Mouse (Mus musculus) forebrain, embryonic 16.5 days (tissue): ENCODE measurements around the gene Gm20388. TPM values are rescaled to one million over a fixed set of nuclear protein-coding genes. Genes with fewer than 3 reads are reported as not detected.

Experiments
- ATAC-seq: fragments of 200-750 bp; cut with Nextera tagmentation; 2 replicates; pipeline ENCODE4 v1.8.0; 2017; ENCODE audit warnings: mild to moderate bottlenecking, moderate library complexity
- H3K27ac ChIP-seq: fragments of 300-500 bp; sonication (generic); 2 replicates; pipeline ENCODE4 v1.5.1; 2014; ENCODE audit warnings: low read length, control low read depth
- H3K27me3 ChIP-seq: fragments of 300-500 bp; sonication (generic); replicated peaks from 2 replicates; pipeline ENCODE4 v1.6.1; 2014; ENCODE audit warnings: low read length; ENCODE audit not compliant: control insufficient read depth, insufficient read depth
- H3K36me3 ChIP-seq: fragments of 300-500 bp; sonication (generic); 2 replicates; pipeline ENCODE4 v1.6.1; 2014; ENCODE audit not compliant: control insufficient read depth, insufficient read depth
- H3K4me1 ChIP-seq: fragments of 300-500 bp; sonication (generic); replicated peaks from 2 replicates; pipeline ENCODE4 v1.6.1; 2014; ENCODE audit warnings: low read length; ENCODE audit not compliant: control insufficient read depth, insufficient read depth
- H3K4me2 ChIP-seq: fragments of 300-500 bp; sonication (generic); 2 replicates; pipeline ENCODE4 v1.6.1; 2014; ENCODE audit warnings: mild to moderate bottlenecking, low read length, control low read depth
- H3K4me3 ChIP-seq: fragments of 300-500 bp; sonication (generic); replicated peaks from 2 replicates; pipeline ENCODE4 v1.5.1; 2014; ENCODE audit warnings: mild to moderate bottlenecking, low read length, control low read depth
- H3K9ac ChIP-seq: fragments of 300-500 bp; sonication (generic); replicated peaks from 2 replicates; pipeline ENCODE4 v1.6.1; 2014; ENCODE audit warnings: low read depth, low read length, control low read depth
- H3K9me3 ChIP-seq: fragments of 300-500 bp; sonication (generic); 2 replicates; pipeline ENCODE4 v1.6.1; 2016; ENCODE audit warnings: low read length; ENCODE audit not compliant: control insufficient read depth
- WGBS: fragments of 180-500 bp; shearing (Covaris S2); extraction: QIAGEN DNeasy Blood & Tissue Kit; methylation state at CpG from one replicate; pipeline ENCODE4 v1.1.7; 2014; 5-methylcytosine and 5-hydroxymethylcytosine counted together
- polyA plus RNA-seq: library from polyadenylated mRNA; unstranded; fragments of >200 nt; fragmentation: Nextera tagmentation; extraction: Ambion mirVana; gene quantifications from 2 replicates; pipeline ENCODE4 v1.2.1, GENCODE M21; 2015

The Gm20388 gene
- polyA plus RNA-seq, 1 experiment from 2014 or later = 4.7 TPM

DNA sequence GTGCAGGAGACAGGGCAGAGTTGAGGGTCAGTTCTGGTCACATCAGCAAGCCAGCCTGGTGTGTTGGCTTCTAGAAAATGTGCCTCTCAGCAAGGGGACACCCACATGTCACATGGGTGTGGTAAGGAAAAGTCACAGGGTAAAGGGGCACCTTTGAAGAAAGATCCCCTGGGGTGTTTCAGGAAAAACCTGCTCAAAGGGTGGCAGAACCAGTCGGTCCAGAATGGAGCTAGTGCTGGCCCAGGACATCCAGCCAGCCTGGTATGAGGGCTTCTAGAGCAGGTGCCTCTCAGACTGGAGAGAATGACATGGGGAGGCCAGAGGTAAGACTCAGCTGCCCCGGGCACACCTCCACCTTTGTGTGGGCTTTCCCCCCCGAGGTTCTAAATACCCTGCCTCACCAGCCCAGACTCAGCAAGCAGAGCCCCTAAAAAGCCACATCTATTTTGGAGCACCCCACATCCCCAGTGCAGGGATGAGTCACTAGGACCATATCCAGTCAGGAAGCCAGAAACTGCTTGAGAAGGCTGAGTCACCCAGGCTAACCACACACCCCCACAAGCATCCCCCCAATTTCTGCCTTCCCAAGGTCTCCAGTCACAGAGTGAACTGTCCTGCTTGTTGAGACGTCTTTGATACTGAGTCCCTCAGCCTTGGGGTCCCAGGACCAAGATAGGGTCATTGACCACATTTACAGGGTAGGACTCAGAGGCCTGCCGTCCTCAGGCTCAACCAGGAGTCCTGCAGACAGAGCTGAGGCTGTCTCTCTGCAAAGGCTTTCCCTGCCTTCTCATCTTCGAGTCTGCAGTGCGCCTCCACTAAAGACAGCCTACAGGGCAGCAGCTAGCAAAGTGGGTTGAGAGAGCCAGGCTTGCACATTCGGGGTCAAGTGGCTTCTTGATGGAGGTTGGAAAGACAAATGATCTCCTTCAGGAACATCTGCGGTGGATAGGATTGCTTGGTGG, 2445.3 kb downstream of the Gm20388 start:
- WGBS = 70% methylated on average over 9 of the region's 9 CpGs
- Histone ChIP-seq H3K9me3 (no peaks in the 10 kb centered on the region), H3K27me3 (peaks cover 4% of the 10 kb centered on the region; the same call in 1 of the 2 replicates), H3K36me3 (no peaks in the 10 kb centered on the region), H3K9ac (no peak overlapping the region), H3K4me2 (no peak overlapping the region), H3K4me3 (no peak overlapping the region), H3K4me1 (no peaks in the 10 kb centered on the region), H3K27ac (no peak overlapping the region)
- no peak for ATAC-seq

DNA sequence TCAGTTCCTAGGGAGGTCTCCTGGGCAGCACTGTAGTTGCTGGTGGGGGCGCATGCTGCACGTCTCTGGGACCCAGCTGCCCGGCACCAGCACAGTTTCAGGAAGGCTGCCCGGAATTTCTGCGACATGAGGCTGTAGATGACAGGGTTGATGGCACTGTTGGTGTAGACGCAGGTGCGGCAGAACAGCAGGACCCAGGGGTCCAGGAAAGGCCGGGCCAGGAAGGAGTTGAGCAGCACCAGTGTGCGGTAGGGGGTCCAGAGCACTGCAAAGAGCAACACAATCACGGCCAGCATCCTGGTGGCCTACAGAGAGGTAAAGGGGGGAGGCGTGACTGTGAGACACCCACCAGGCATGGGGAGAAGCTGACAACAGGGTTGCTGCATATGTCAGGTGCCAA, 2446.6 kb downstream of the Gm20388 start:
- Histone ChIP-seq H3K4me1 (no peaks in the 10 kb centered on the region), H3K4me2 (no peak overlapping the region), H3K9ac (no peak overlapping the region), H3K27me3 (peaks cover 2% of the 10 kb centered on the region), H3K4me3 (no peak overlapping the region), H3K9me3 (no peaks in the 10 kb centered on the region), H3K27ac (no peak overlapping the region), H3K36me3 (no peaks in the 10 kb centered on the region)
- WGBS = 66% methylated on average over 11 of the region's 11 CpGs
- no peak for ATAC-seq

- 75% methylated on average over 5 of the region's 5 CpGs for WGBS
- Histone ChIP-seq H3K4me3 (no peak overlapping the region), H3K4me1 (no peaks in the 10 kb centered on the region), H3K9me3 (no peaks in the 10 kb centered on the region), H3K36me3 (no peaks in the 10 kb centered on the region), H3K4me2 (no peak overlapping the region), H3K27me3 (no peaks in the 10 kb centered on the region; the same call in none of the 2 replicates), H3K9ac (no peak overlapping the region), H3K27ac (no peak overlapping the region)
- ATAC-seq = no peak
Measured at GRCm38 (mm10) chr8:122357641-122358040, 2447.0 kb downstream of the Gm20388 start.

- no peak overlapping the region for H3K4me3 ChIP-seq
- H3K9ac ChIP-seq = no peak overlapping the region
- no peak for ATAC-seq
- no peaks in the 10 kb centered on the region for H3K4me1 ChIP-seq
- 77% methylated on average over 15 of the region's 15 CpGs for WGBS
- no peak overlapping the region for H3K4me2 ChIP-seq
- H3K27ac ChIP-seq = no peak overlapping the region
- H3K9me3 ChIP-seq = no peaks in the 10 kb centered on the region
- H3K36me3 ChIP-seq = no peaks in the 10 kb centered on the region
- peaks cover 6% of the 10 kb centered on the region for H3K27me3 ChIP-seq
Measured at GRCm38 (mm10) chr8:122359111-122359775, 2448.6 kb downstream of the Gm20388 start.

- Histone ChIP-seq H3K9ac (no peak within 1 kb of the TSS), H3K4me1 (no peaks in the 10 kb centered on the region), H3K4me2 (no peak within 1 kb of the TSS), H3K27me3 (peaks cover 6% of the 10 kb centered on the region), H3K36me3 (no peaks in the 10 kb centered on the region), H3K27ac (no peak within 1 kb of the TSS), H3K4me3 (no peak within 1 kb of the TSS), H3K9me3 (no peaks in the 10 kb centered on the region)
- no peak for ATAC-seq
- WGBS = 78% methylated on average over 7 of the region's 7 CpGs
Measured at GRCm38 (mm10) chr8:122360696-122361416, 2450.2 kb downstream of the Gm20388 start, which contains the start of gene Trhr2. Gene Trhr2, minus strand, starts transcription at chr8:122360746.

DNA sequence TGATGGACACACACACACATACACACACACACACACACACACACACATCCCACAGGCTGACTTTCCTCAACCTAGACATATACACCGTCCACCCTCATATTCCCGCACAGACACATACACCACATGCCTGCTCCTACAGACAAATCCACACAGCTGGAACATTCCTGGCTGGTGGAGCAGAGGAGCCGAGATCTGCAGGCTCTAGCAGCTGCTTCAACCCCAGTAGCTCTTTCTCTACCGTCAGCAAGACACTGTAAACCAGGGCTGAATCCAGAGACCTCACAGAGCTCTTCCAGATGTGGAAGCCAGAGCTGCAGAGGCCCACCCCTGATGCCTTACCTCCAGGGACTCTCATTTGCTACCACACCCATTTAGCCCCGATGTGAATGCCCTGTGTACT, 2451.6 kb downstream of the Gm20388 start:
- peaks cover 6% of the 10 kb centered on the region; the same call in 1 of the 2 replicates for H3K27me3 ChIP-seq
- H3K4me2 ChIP-seq = no peak overlapping the region
- no peak overlapping the region for H3K27ac ChIP-seq
- H3K9ac ChIP-seq = no peak overlapping the region
- H3K4me1 ChIP-seq = no peaks in the 10 kb centered on the region
- no peak overlapping the region for H3K4me3 ChIP-seq
- WGBS = 58% methylated on average over 5 of the region's 5 CpGs
- H3K36me3 ChIP-seq = no peaks in the 10 kb centered on the region
- H3K9me3 ChIP-seq = no peaks in the 10 kb centered on the region
- no peak for ATAC-seq

GRCm38 (mm10) chr8:122362967-122363366, 2452.3 kb downstream of the Gm20388 start:
- Histone ChIP-seq H3K4me3 (no peak overlapping the region), H3K4me1 (no peaks in the 10 kb centered on the region), H3K4me2 (no peak overlapping the region), H3K9ac (no peak overlapping the region), H3K9me3 (no peaks in the 10 kb centered on the region), H3K27ac (no peak overlapping the region), H3K27me3 (peaks cover 6% of the 10 kb centered on the region; the same call in 1 of the 2 replicates), H3K36me3 (no peaks in the 10 kb centered on the region)
- no peak for ATAC-seq
- 33% methylated on average over 8 of the region's 8 CpGs for whole genome bisulfite sequencing

- Histone ChIP-seq H3K4me3 (no peak overlapping the region), H3K4me2 (no peak overlapping the region), H3K9ac (no peak overlapping the region), H3K4me1 (no peaks in the 10 kb centered on the region), H3K9me3 (no peaks in the 10 kb centered on the region), H3K27me3 (peaks cover 2% of the 10 kb centered on the region; the same call in 1 of the 2 replicates), H3K36me3 (no peaks in the 10 kb centered on the region), H3K27ac (no peak overlapping the region)
- 79% methylated on average over 10 of the region's 10 CpGs for WGBS
- no peak for ATAC-seq
Measured at GRCm38 (mm10) chr8:122368494-122368893, 2457.9 kb downstream of the Gm20388 start.

DNA sequence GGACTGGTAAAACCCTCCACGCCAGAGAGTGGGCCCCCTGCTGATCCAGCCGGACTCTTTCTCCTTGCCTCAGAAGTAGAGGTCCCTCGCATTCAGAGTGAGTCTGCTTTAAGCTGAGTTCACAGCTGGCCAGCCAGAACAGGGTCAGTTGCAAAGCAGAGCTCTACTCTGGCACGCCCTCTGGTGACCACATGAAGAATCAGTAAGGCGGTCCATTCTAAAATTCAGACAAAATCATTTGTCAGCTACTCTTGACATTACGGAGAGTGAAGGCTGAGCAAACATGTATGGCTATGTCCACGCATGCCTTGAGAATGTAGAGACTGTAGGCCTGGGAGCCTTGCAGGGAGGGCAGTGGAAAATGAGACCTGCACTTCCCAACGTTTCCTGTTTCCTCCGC, 2459.0 kb downstream of the Gm20388 start:
- no peak for ATAC-seq

More for the DNA sequence above, 2459.0 kb downstream of the Gm20388 start:
- H3K4me3 ChIP-seq = no peak overlapping the region
- no peak overlapping the region for H3K27ac ChIP-seq
- 8% methylated on average over 9 of the region's 9 CpGs for WGBS
- H3K4me1 ChIP-seq = no peaks in the 10 kb centered on the region
- no peaks in the 10 kb centered on the region for H3K9me3 ChIP-seq
- H3K9ac ChIP-seq = no peak overlapping the region
- no peaks in the 10 kb centered on the region for H3K27me3 ChIP-seq
- no peak overlapping the region for H3K4me2 ChIP-seq
- no peaks in the 10 kb centered on the region for H3K36me3 ChIP-seq
